Mouse (Mus musculus) kidney, postnatal 0 days (tissue): ENCODE results near the gene Btnl4. TPM values are rescaled to one million over a fixed set of nuclear protein-coding genes. Genes with fewer than 3 reads are reported as not detected.
"Not testable (repeated sequence)": the region's sequence is repeated elsewhere in the genome, so short reads cannot be mapped to it uniquely, and the experiment has no call there.

Experiments used
- ATAC-seq: fragments of 200-750 bp; cut with Nextera tagmentation; replicated peaks from 2 replicates; pipeline ENCODE4 v1.8.0; 2017; ENCODE audit warnings: low read depth, moderate number of reproducible peaks, moderate TSS enrichment, moderate library complexity; ENCODE audit not compliant: low FRiP score
- DNase-seq: peaks from one replicate; pipeline ENCODE4 v3.0.0-alpha.2; 2016; ENCODE audit warnings: low spot score
- H3K27ac ChIP-seq: fragments of 300-500 bp; sonication (generic); 2 replicates; pipeline ENCODE4 v1.5.1; 2014; ENCODE audit warnings: mild to moderate bottlenecking
- H3K27me3 ChIP-seq: fragments of 300-500 bp; sonication (generic); 2 replicates; pipeline ENCODE4 v1.6.1; 2014; ENCODE audit warnings: low read length, mixed read lengths; ENCODE audit not compliant: insufficient read depth
- H3K36me3 ChIP-seq: fragments of 300-500 bp; sonication (generic); 2 replicates; pipeline ENCODE4 v1.6.1; 2014; ENCODE audit warnings: low read length, mixed read lengths; ENCODE audit not compliant: insufficient read depth
- H3K4me1 ChIP-seq: fragments of 300-500 bp; sonication (generic); replicated peaks from 2 replicates; pipeline ENCODE4 v1.6.1; 2014; ENCODE audit warnings: antibody characterized with exemption, low read length, mixed read lengths; ENCODE audit not compliant: insufficient read depth
- H3K4me2 ChIP-seq: fragments of 300-500 bp; sonication (generic); 2 replicates; pipeline ENCODE4 v1.6.1; 2014; ENCODE audit warnings: mild to moderate bottlenecking, low read length, moderate library complexity, mixed read lengths
- H3K4me3 ChIP-seq: fragments of 300-500 bp; sonication (generic); replicated peaks from 2 replicates; pipeline ENCODE4 v1.5.1; 2014; ENCODE audit warnings: low read depth, low read length
- H3K9ac ChIP-seq: fragments of 300-500 bp; sonication (generic); 2 replicates; pipeline ENCODE4 v1.6.1; 2014; ENCODE audit warnings: low read depth, low read length
- H3K9me3 ChIP-seq: fragments of 300-500 bp; sonication (generic); replicated peaks from 2 replicates; pipeline ENCODE4 v1.6.1; 2016; ENCODE audit warnings: low read length, inconsistent platforms, mixed read lengths
- CTCF ChIP-seq: IDR thresholded peaks from 2 replicates; pipeline ENCODE4 v1.5.1; 2016; ENCODE audit warnings: antibody characterized with exemption, low read depth, mild to moderate bottlenecking, moderate library complexity
- WGBS: fragments of 180-500 bp; shearing (Covaris S2); extraction: QIAGEN DNeasy Blood & Tissue Kit; methylation state at CpG from one replicate; pipeline ENCODE4 v1.1.7; 2014; 5-methylcytosine and 5-hydroxymethylcytosine counted together
- polyA plus RNA-seq: library from polyadenylated mRNA; unstranded; fragments of >200 nt; fragmentation: Nextera tagmentation; extraction: Ambion mirVana; gene quantifications from 2 replicates; pipeline ENCODE4 v1.2.1, GENCODE M21; 2015

Btnl4 gene
- polyA plus RNA-seq, 1 experiment from 2014 or later, result not detected

GRCm38 (mm10) chr17:34511723-34512122 lies 34.6 kb upstream of the Btnl4 start:
- H3K9me3 ChIP-seq, ATAC-seq, H3K27me3 ChIP-seq, H3K36me3 ChIP-seq, H3K4me3 ChIP-seq, H3K27ac ChIP-seq, H3K4me2 ChIP-seq, H3K4me1 ChIP-seq, H3K9ac ChIP-seq: not testable (repeated sequence)
- peak; percentile 51 for TF ChIP-seq CTCF
- DNase-seq, result peak; percentile 64
- WGBS, result 67% methylated on average over 1 of the region's 1 CpGs

- H3K4me2 ChIP-seq, result no peak overlapping the region
- no peaks in the 10 kb centered on the region for H3K9me3 ChIP-seq
- no peak for TF ChIP-seq CTCF
- H3K9ac ChIP-seq, result no peak overlapping the region
- no peak overlapping the region for H3K27ac ChIP-seq
- H3K36me3 ChIP-seq, result no peaks in the 10 kb centered on the region
- no peak overlapping the region for H3K4me3 ChIP-seq
- DNase-seq (peak; percentile 1), ATAC-seq (no peak)
- no peaks in the 10 kb centered on the region for H3K27me3 ChIP-seq
- no peaks in the 10 kb centered on the region for H3K4me1 ChIP-seq
These were observed 30.5 kb upstream of the Btnl4 start for GRCm38 (mm10) chr17:34507591-34507990.

GRCm38 (mm10) chr17:34497726-34498125 lies 20.6 kb upstream of the Btnl4 start:
- not testable (repeated sequence) for DNase-seq, H3K4me2 ChIP-seq, H3K27me3 ChIP-seq, H3K36me3 ChIP-seq, H3K9ac ChIP-seq, H3K27ac ChIP-seq, H3K4me1 ChIP-seq, H3K9me3 ChIP-seq, ATAC-seq, H3K4me3 ChIP-seq
- WGBS, result 75% methylated on average over 3 of the region's 4 CpGs

GRCm38 (mm10) chr17:34497319-34497718 lies 20.2 kb upstream of the Btnl4 start:
- not testable (repeated sequence) for H3K4me1 ChIP-seq, H3K27me3 ChIP-seq, H3K27ac ChIP-seq, H3K36me3 ChIP-seq, DNase-seq, H3K4me2 ChIP-seq, H3K4me3 ChIP-seq, H3K9me3 ChIP-seq, H3K9ac ChIP-seq, ATAC-seq
- 67% methylated on average over 3 of the region's 3 CpGs for WGBS

GRCm38 (mm10) chr17:34496539-34496938 lies 19.4 kb upstream of the Btnl4 start:
- Histone ChIP-seq H3K27me3 (no peaks in the 10 kb centered on the region), H3K4me1 (no peaks in the 10 kb centered on the region), H3K9ac (no peak overlapping the region), H3K4me3 (no peak overlapping the region), H3K4me2 (no peak overlapping the region), H3K27ac (no peak overlapping the region), H3K9me3 (no peaks in the 10 kb centered on the region), H3K36me3 (no peaks in the 10 kb centered on the region)
- DNase-seq, result no peak
- TF ChIP-seq CTCF, result no peak
- ATAC-seq, result no peak
- 88% methylated on average over 1 of the region's 2 CpGs for WGBS

- not testable (repeated sequence) for H3K27ac ChIP-seq, H3K27me3 ChIP-seq, H3K9ac ChIP-seq, H3K9me3 ChIP-seq, H3K4me2 ChIP-seq, DNase-seq, H3K4me3 ChIP-seq, ATAC-seq, H3K4me1 ChIP-seq, H3K36me3 ChIP-seq
- 82% methylated on average over 2 of the region's 2 CpGs for whole genome bisulfite sequencing
These were observed 18.0 kb upstream of the Btnl4 start for GRCm38 (mm10) chr17:34495156-34495555.

GRCm38 (mm10) chr17:34492796-34493195 lies 15.7 kb upstream of the Btnl4 start:
- Histone ChIP-seq H3K27ac (no peak overlapping the region), H3K4me3 (no peak overlapping the region), H3K36me3 (no peaks in the 10 kb centered on the region), H3K9ac (no peak overlapping the region), H3K27me3 (no peaks in the 10 kb centered on the region), H3K4me1 (no peaks in the 10 kb centered on the region), H3K9me3 (no peaks in the 10 kb centered on the region), H3K4me2 (no peak overlapping the region)
- no peak for TF ChIP-seq CTCF
- DNase-seq, result no peak
- ATAC-seq, result no peak
